Mouse (Mus musculus) urinary bladder, adult 18-20 months (tissue): ENCODE data around the gene Dcaf11.

Experiments used
- DNase-seq, 2 experiments: peaks; one replicate each; pipeline ENCODE4 v3.0.0; 2022; ENCODE audit warnings: low spot score in 2 of 2, mixed read lengths in 2 of 2

Dcaf11 gene

GRCm38 (mm10) chr14:55584702-55585565 lies 25.1 kb downstream of the Dcaf11 start, which contains the start of gene Emc9:
TSS of gene Emc9 (minus strand) at chr14:55585302.
- peak; percentile 66 to 82 for DNase-seq

DNA sequence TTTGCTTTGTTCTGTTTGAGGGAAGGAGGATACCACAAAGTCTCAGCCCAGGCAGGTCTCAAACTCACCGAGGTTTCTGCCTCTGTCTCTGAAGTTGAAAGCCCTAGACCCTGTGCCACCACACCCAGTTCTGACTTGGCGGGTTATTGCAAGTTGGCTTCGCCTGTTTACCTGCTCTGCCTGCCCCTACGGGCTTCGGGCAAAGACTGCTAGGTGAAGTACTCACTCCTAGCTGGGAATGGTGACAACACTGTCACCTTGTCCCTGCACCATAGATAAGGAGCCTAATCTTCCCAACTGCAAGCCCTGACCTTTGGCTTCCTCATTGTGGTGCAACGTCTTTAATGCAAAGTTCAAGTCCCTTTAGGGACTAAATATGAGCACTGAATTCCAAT lies 25.8 kb downstream of the Dcaf11 start:
- peak in 1 of 2 experiments; percentile 23 for DNase-seq

- no peak for DNase-seq
Observed at GRCm38 (mm10) chr14:55586149-55586548, 26.3 kb downstream of the Dcaf11 start.

DNA sequence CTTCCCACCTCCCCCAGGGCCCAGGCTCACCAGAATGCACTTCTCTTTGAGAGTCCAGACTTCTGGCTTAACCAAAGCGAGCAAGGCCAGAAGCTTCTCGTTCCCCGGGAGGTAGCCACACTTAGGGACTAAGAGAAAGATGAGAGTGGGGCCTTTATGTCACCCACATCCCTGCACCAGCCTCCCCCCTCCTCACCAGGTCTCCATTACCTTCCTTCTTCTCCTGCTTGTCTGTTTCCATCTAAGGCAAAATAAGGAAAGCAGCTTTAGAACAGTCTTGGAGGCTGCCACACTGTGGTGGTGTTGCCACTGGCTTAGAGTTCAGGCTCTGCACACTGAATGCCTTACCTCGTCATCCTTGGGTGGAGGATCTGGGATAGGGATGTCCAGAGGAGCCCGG lies 29.5 kb downstream of the Dcaf11 start:
- DNase-seq: no peak

DNA sequence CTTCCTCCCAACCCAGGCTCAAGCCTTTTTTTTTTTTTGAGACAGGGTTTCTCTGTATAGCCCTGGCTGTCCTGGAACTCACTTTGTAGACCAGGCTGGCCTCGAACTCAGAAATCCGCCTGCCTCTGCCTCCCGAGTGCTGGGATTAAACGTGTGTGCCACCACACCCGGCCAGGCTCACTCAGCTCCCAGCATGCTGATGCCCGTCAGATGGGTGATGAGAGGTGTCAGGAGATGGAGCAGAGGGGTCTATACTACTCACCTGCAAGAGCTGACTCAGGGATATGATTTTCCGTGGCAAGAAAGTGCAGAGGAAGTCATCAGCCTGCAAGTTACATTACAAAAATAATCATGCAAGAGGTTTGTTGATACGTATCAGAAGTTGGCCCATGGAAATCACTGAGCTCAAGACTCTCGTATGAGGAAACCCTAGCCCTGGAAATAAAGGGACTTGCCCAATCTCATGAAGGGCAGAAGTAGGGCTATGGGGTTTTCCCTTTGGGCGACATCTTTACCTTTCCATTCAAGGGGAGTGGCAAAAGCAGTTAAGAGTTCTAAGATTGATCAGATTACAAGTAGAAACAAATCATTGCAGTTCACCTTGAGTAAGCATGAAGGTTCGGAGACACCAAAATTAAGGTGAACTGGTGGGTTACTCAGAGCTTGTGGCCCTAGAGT lies 30.1 kb downstream of the Dcaf11 start:
- DNase-seq: no peak

- DNase-seq: peak; percentile 78 to 94
Observed at GRCm38 (mm10) chr14:55590748-55591330, 31.0 kb downstream of the Dcaf11 start, which contains the start of gene Psme2. TSS of gene Psme2 (minus strand) at chr14:55591113.

GRCm38 (mm10) chr14:55591331-55591891 lies 31.6 kb downstream of the Dcaf11 start, which contains the start of gene Rnf31:
TSS of gene Rnf31 (plus strand) at chr14:55591708.
- DNase-seq: peak; percentile 86 to 94

DNA sequence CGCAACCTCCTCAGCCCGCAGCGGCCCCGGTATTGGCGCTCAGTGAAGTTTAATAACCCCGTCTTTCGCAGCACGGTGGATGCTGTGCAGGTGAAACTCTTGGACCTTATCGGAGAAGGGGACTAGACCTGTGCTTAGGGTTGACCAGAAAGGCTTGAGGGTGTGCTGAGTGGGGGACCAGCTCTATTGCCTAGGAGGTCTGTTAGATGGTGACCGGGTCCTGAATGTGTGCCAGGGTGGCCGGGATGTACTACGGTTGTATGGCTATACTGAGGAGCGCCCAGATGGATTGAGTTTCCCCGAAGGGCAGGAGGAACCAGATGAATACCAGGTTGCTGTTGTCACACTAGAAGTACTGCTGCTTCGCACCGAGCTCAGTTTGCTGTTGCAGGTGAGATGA lies 32.4 kb downstream of the Dcaf11 start:
- peak in 1 of 2 experiments; percentile 25 for DNase-seq

DNA sequence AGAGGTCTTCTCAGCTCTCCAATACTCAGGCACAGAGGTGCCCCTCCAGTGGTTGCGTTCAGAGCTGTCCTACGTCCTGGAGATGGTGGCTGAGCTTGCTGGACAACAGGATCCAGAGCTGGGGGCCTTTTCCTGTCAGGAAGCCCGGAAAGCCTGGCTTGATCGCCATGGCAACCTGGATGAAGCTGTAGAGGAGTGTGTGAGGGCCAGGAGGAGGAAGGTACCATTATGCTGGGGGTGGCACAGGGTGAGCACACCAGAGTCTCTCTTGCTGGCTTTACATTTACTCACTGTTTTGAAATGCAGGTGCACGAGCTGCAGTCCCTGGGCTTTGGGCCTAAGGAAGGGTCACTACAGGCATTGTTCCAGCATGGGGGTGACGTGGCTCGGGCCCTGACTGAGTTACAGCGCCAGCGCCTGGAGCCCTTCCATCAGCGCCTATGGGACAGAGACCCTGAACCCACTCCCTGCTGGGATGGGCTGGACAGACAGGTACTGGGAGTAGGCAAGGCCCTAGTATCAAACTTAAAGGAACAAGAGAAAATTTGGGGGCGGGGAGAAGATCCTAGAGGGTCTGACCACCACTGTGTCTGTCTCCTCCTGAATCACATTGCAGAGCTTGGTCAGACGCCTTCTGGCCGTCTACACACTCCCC lies 36.4 kb downstream of the Dcaf11 start:
- DNase-seq: no peak

DNA sequence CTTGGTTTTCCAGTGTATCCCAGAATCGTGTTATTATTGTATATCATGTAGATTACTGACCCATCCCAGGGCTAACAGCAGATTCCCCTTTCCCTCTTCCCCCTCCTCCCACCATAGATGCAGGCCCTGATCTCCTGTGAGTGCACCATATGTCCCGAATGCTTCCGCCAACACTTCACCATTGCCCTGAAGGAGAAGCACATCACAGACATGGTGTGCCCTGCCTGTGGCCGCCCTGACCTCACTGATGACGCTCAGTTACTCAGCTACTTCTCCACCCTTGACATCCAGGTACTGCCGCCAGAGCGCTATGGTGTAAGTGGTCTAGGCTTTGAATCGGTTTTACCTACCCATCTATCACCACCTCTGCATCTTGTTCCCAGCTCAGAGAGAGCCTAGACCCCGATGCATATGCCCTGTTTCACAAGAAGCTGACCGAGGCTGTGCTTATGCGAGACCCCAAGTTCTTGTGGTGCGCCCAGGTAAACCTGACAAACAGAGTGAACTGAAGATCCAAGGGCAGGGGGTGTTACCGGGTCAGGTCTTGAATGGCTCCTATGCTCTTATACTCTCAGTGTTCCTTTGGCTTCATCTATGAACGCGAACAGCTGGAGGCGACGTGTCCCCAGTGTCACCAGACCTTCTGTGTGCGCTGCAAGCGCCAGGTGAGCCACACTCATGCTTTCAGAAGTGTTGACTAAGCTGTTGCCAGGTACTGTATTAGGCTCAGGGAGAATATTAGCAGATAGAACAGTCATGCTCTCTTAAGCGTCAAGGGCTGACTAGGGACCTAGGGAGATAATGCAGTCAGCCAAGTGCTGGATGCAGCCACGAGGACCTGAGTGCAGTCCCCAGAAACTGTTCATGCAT lies 39.0 kb downstream of the Dcaf11 start:
- no peak for DNase-seq

DNA sequence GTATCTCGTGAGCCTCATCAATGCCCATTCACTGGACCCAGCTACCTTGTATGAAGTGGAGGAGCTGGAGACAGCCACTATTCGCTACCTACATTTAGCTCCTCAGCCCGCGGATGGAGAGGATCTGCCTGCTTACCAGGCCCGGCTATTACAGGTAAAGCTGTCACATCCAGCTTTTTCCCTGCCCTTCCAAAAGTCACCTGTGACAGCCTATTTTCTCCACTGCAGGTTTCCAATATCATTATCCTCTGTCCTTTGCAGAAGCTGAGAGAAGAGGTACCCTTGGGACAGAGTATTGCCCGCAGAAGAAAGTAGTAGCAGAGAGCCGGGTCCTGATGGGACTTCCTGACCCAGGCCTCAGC lies 43.4 kb downstream of the Dcaf11 start, which contains the start of gene Irf9:
Irf9 (plus strand) TSS at position 301 of the 362 bp plus-strand sequence.
- no peak for DNase-seq

- peak; percentile 84 to 89 for DNase-seq
Observed at GRCm38 (mm10) chr14:55603633-55604576, 44.1 kb downstream of the Dcaf11 start.

DNA sequence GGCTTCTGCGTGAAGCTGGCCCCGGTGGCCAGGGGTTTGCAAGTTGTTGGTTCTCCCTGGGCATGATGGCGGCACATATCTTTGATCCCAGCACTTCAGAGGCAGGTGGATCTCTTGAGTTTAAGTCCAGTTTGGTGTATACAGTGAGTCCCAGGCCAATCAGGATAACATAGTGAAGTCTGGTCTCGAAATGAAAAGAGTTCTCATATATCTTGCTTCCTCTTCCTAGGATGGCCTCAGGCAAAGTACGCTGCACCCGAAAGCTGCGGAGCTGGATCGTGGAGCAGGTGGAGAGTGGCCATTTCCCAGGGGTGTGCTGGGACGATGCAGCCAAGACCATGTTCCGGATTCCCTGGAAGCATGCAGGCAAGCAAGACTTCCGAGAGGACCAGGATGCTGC lies 45.0 kb downstream of the Dcaf11 start:
- no peak for DNase-seq

DNA sequence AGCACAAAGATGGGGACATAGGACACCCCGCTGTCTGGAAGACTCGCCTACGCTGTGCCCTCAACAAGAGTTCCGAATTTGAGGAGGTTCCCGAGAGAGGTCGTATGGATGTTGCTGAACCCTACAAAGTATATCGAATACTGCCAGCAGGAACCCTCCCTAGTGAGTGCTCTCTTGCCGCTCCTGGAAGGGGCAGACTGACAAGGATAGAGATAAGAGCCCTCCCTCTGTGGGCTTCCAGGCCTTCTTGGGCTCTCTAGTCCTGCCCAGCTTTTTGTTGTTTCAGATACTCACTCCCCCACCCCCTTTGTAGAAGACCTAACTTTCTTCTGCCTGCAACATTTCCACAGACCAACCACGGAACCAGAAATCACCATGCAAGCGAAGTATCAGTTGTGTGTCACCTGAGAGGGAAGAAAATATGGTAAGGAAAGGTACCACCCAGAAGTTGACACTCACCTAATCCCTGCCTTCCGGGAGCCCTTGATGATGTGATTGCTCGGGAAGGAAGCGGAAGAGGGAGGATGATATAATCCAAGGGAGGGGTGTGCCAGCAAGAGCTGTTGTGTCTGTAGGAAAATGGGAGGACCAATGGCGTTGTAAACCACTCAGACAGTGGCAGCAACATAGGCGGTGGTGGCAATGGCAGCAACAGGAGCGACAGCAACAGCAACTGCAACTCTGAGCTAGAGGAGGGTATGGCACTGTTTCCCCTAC lies 46.1 kb downstream of the Dcaf11 start:
- no peak for DNase-seq

DNA sequence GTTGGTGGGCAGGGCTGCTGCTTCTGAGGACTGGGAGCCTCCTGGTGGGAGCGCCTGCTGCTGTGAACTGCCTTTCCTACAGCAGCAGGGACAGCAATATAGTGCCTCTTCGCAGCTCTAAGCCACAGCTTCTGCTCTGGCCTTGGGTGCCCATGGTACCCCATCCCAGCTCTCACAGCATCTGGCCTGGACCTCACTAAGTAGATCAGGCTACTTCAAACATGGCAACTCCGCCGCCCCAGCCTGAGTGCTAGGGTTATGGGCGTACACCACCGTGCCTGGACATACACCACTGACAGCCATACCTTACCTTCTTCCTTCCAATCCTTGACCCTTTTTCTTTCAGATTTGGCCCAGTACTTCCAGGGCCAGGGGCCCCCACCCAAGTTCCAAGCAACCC lies 48.5 kb downstream of the Dcaf11 start:
- DNase-seq: no peak

GRCm38 (mm10) chr14:55613346-55613745 lies 53.5 kb downstream of the Dcaf11 start:
- DNase-seq: no peak

DNA sequence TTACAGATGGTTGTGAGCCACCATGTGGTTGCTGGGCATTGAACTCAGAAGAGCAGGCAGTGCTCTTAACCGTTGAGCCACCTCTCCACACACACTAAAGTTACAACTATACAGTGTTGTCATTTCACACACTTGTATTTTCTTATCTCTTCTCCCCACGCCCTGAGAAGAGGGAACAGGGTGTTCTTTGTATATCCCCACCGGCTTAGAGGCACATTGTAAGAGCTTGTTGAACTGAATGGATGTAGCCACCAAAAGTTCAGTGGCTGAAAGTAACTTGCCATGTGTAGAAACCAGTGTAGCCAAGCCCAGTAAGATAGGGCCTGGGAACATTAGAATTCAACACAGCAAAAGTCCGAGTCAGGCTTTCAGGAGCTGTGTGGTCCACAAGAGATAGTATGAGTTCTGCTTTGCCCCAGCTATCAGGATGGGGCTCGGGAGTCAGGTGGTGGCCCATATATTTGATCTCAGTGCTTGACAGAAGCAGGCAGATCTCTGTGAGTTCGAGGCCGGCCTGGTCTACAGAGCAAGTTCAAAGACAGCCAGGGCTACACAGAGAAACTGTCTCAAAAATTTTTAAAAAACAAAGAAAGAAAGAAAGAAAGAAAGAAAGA lies 54.9 kb downstream of the Dcaf11 start:
- no peak for DNase-seq

GRCm38 (mm10) chr14:55615876-55616275 lies 56.1 kb downstream of the Dcaf11 start:
- DNase-seq: no peak
